Mouse (Mus musculus) hindbrain, postnatal 0 days (tissue): Measurements from ENCODE around the gene Cubn. TPM values are rescaled to one million over a fixed set of nuclear protein-coding genes. Genes with fewer than 3 reads are reported as not detected.

Experiments used
- ATAC-seq: fragments of 200-750 bp; cut with Nextera tagmentation; 2 replicates; pipeline ENCODE4 v1.8.0; 2017; ENCODE audit warnings: mild to moderate bottlenecking, moderate TSS enrichment, moderate library complexity
- DNase-seq: peaks from one replicate; pipeline ENCODE4 v3.0.0-alpha.2; 2015; ENCODE audit warnings: low spot score
- H3K27ac ChIP-seq: fragments of 300-500 bp; sonication (generic); 2 replicates; pipeline ENCODE4 v1.5.1; 2014; ENCODE audit warnings: mild to moderate bottlenecking
- H3K27me3 ChIP-seq: fragments of 300-500 bp; sonication (generic); 2 replicates; pipeline ENCODE4 v1.6.1; 2014; ENCODE audit warnings: low read length, mixed read lengths; ENCODE audit not compliant: insufficient read depth
- H3K36me3 ChIP-seq: fragments of 300-500 bp; sonication (generic); 2 replicates; pipeline ENCODE4 v1.6.1; 2014; ENCODE audit warnings: low read length, mixed read lengths; ENCODE audit not compliant: insufficient read depth
- H3K4me1 ChIP-seq: fragments of 300-500 bp; sonication (generic); 2 replicates; pipeline ENCODE4 v1.6.1; 2014; ENCODE audit warnings: antibody characterized with exemption, low read length, mixed read lengths; ENCODE audit not compliant: insufficient read depth
- H3K4me2 ChIP-seq: fragments of 300-500 bp; sonication (generic); 2 replicates; pipeline ENCODE4 v1.6.1; 2014; ENCODE audit warnings: low read depth, mild to moderate bottlenecking, low read length, moderate library complexity, mixed read lengths
- H3K4me3 ChIP-seq: fragments of 300-500 bp; sonication (generic); 2 replicates; pipeline ENCODE4 v1.5.1; 2014; ENCODE audit warnings: low read length
- H3K9ac ChIP-seq: fragments of 300-500 bp; sonication (generic); replicated peaks from 2 replicates; pipeline ENCODE4 v1.6.1; 2014; ENCODE audit warnings: mild to moderate bottlenecking, low read length, moderate library complexity, mixed read lengths
- H3K9me3 ChIP-seq: fragments of 300-500 bp; sonication (generic); 2 replicates; pipeline ENCODE4 v1.6.1; 2016; ENCODE audit warnings: low read length, mixed read lengths
- CTCF ChIP-seq: IDR thresholded peaks from 2 replicates; pipeline ENCODE4 v1.5.1; 2016; ENCODE audit warnings: antibody characterized with exemption, control low read depth, low read depth
- WGBS: fragments of 180-500 bp; shearing (Covaris S2); extraction: QIAGEN DNeasy Blood & Tissue Kit; methylation state at CpG from one replicate; pipeline ENCODE4 v1.1.7; 2014; 5-methylcytosine and 5-hydroxymethylcytosine counted together
- polyA plus RNA-seq: library from polyadenylated mRNA; unstranded; fragments of >200 nt; fragmentation: Nextera tagmentation; extraction: Ambion mirVana; gene quantifications from 2 replicates; pipeline ENCODE4 v1.2.1, GENCODE M21; 2015
- total RNA-seq: library from RNA; depleted of rRNA; stranded (reverse); fragments of >200 nt; gene quantifications from 2 replicates; pipeline ENCODE4 v1.2.3, GENCODE M21; 2014

Cubn gene
- total and polyA plus RNA-seq, 2 experiments from 2014 or later: 0.41 to 1.6 TPM

GRCm38 (mm10) chr2:13268681-13269293 is 222.8 kb downstream of the Cubn start:
- Histone ChIP-seq H3K9ac (no peak overlapping the region), H3K36me3 (no peaks in the 10 kb centered on the region), H3K4me1 (peaks cover 12% of the 10 kb centered on the region), H3K27me3 (no peaks in the 10 kb centered on the region), H3K4me3 (no peak overlapping the region), H3K27ac (no peak overlapping the region), H3K4me2 (no peak overlapping the region), H3K9me3 (no peaks in the 10 kb centered on the region)
- DNase-seq (no peak), ATAC-seq (no peak)
- 97% methylated on average over 4 of the region's 4 CpGs for WGBS
- no peak for TF ChIP-seq CTCF

GRCm38 (mm10) chr2:13264875-13265274 is 226.7 kb downstream of the Cubn start:
- Histone ChIP-seq H3K9me3 (no peaks in the 10 kb centered on the region), H3K4me3 (no peak overlapping the region), H3K36me3 (0 out of 2 replicates have a peak, but pooled peaks cover 4% of the 10 kb centered on the region), H3K9ac (no peak overlapping the region), H3K4me2 (no peak overlapping the region), H3K27me3 (no peaks in the 10 kb centered on the region), H3K27ac (no peak overlapping the region), H3K4me1 (peaks cover 3% of the 10 kb centered on the region; the same call in 1 of the 2 replicates)
- ATAC-seq: peak; percentile 57; the same call in 1 of the 2 replicates
- peak; percentile 80 for DNase-seq
- WGBS: 44% methylated on average over 4 of the region's 4 CpGs
- TF ChIP-seq CTCF: peak; percentile 90

GRCm38 (mm10) chr2:13263150-13263549 is 228.5 kb downstream of the Cubn start:
- no peak for DNase-seq
- no peak for ATAC-seq
- WGBS: 79% methylated on average over 4 of the region's 4 CpGs
- no peaks in the 10 kb centered on the region for H3K4me1 ChIP-seq
- no peak overlapping the region for H3K4me2 ChIP-seq
- 0 out of 2 replicates have a peak, but pooled peaks cover 4% of the 10 kb centered on the region for H3K36me3 ChIP-seq
- H3K9me3 ChIP-seq: no peaks in the 10 kb centered on the region
- TF ChIP-seq CTCF: no peak
- H3K27ac ChIP-seq: no peak overlapping the region
- H3K9ac ChIP-seq: no peak overlapping the region
- H3K27me3 ChIP-seq: no peaks in the 10 kb centered on the region
- H3K4me3 ChIP-seq: no peak overlapping the region

GRCm38 (mm10) chr2:13258606-13259005 is 233.0 kb downstream of the Cubn start:
- no peaks in the 10 kb centered on the region; the same call in 1 of the 2 replicates for H3K9me3 ChIP-seq
- no peaks in the 10 kb centered on the region for H3K27me3 ChIP-seq
- H3K36me3 ChIP-seq: 0 out of 2 replicates have a peak, but pooled peaks cover 6% of the 10 kb centered on the region
- H3K9ac ChIP-seq: no peak overlapping the region
- TF ChIP-seq CTCF: no peak
- ATAC-seq: no peak
- DNase-seq: no peak
- 93% methylated on average over 2 of the region's 2 CpGs for WGBS
- no peak overlapping the region for H3K4me3 ChIP-seq
- H3K4me2 ChIP-seq: no peak overlapping the region
- no peak overlapping the region for H3K27ac ChIP-seq
- H3K4me1 ChIP-seq: no peaks in the 10 kb centered on the region

GRCm38 (mm10) chr2:13240711-13241110 is 250.9 kb downstream of the Cubn start:
- no peak overlapping the region for H3K4me2 ChIP-seq
- no peaks in the 10 kb centered on the region for H3K9me3 ChIP-seq
- H3K27me3 ChIP-seq: no peaks in the 10 kb centered on the region
- TF ChIP-seq CTCF: no peak
- H3K4me3 ChIP-seq: no peak overlapping the region
- WGBS: 48% methylated on average over 9 of the region's 9 CpGs
- peaks cover 3% of the 10 kb centered on the region; the same call in 1 of the 2 replicates for H3K36me3 ChIP-seq
- DNase-seq (no peak), ATAC-seq (no peak)
- H3K4me1 ChIP-seq: no peaks in the 10 kb centered on the region
- H3K27ac ChIP-seq: no peak overlapping the region
- no peak overlapping the region for H3K9ac ChIP-seq

GRCm38 (mm10) chr2:13237140-13237901 is 254.3 kb downstream of the Cubn start:
- Histone ChIP-seq H3K27me3 (no peaks in the 10 kb centered on the region), H3K27ac (no peak overlapping the region), H3K36me3 (peaks cover 3% of the 10 kb centered on the region; the same call in 1 of the 2 replicates), H3K4me2 (no peak overlapping the region), H3K9me3 (no peaks in the 10 kb centered on the region), H3K9ac (no peak overlapping the region), H3K4me3 (no peak overlapping the region), H3K4me1 (no peaks in the 10 kb centered on the region)
- whole genome bisulfite sequencing: 64% methylated on average over 8 of the region's 8 CpGs
- peak; percentile 86 for TF ChIP-seq CTCF
- DNase-seq (peak; percentile 87), ATAC-seq (no peak; the same call in 1 of the 2 replicates)
